Mouse (Mus musculus) yolk sac, embryonic 10.5 days (tissue): Measurements from ENCODE around the gene Gm17693.
"Not testable (repeated sequence)": the region's sequence is repeated elsewhere in the genome, so short reads cannot be mapped to it uniquely, and the experiment has no call there.

Experiments
- DNase-seq: peaks from one replicate; pipeline ENCODE4 v3.0.0-alpha.2; 2017; ENCODE audit warnings: low spot score

Gm17693 gene

DNA sequence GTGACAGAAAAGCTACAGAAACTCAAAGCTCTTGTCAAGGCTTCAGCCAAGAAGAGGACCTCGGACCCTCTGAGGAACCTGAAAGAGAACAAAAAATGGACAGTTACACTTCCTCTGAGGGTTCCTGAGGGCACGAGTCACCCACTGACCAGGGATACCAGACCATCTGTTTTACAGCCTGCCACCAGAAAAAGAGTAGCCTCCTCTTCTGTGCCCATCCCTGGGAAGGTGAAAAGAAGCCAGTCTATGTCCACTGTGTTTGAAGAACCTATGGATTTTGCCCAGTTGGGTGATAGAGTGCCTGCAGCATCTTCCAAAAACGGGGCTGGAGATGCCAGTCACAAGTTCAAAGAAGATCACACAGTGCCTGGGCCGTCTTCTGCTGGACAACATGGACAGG lies at the start of gene Gm17693:
Gm17693 (plus strand) TSS at position 301 of the 400 bp plus-strand sequence.
- not testable (repeated sequence) for DNase-seq
